Mouse (Mus musculus) embryonic fibroblast, embryonic 13.5 days (primary cell): ENCODE measurements around the gene Cdk6.

Source experiments
- CTCF ChIP-seq: IDR thresholded peaks from 2 replicates; pipeline ENCODE4 v1.5.1; 2011; ENCODE audit warnings: mild to moderate bottlenecking, control low read depth, low read length, moderate library complexity, borderline replicate concordance; ENCODE audit not compliant: insufficient read depth
- POLR2A ChIP-seq: IDR thresholded peaks from 2 replicates; pipeline ENCODE4 v1.6.1; 2011; ENCODE audit warnings: low read depth, mild to moderate bottlenecking, control low read depth, low read length, moderate library complexity

DNA sequence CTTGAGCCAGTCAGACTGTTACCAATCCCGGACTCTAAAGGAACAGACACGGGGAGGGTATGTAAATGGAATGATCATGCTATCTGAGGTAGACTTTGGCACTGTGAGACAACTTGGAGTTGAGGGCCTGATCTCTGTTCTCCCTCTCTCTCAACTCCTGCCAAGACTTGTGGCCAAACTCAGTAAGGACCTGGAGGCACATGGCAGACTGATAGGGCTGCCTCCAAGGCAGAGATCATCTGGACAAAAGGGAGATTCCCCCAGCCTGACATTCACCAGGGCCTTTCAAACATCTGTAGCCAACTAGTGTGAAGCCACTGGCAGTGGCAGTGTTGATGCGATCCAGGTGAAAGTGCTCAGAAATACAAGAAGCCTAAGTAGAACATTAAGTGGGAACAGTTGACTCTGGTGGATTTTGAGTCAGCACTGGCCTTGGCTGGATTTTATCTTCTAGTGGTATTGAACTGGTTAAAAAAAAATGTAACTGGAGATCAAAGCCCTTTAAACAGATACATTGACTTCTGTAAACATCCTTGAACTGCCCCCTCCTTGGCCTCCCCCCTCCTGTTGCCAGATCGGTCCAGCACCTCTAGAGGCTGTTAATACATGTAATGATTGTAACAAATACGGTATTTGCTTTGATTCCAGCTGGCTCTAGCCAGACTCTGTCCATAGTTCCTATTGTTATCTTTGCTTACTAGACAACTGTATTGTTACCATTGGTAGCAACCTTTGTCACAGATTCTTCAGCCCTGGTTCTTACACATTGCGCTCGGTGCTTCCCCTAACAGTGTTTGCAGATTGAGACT, 125.0 kb downstream of the Cdk6 start:
- no peak for TF ChIP-seq POLR2A
- no peak for TF ChIP-seq CTCF
